Mouse (Mus musculus) MEL (cell line): ENCODE data around the gene Fam129c. TPM values are rescaled to one million over a fixed set of nuclear protein-coding genes. Genes with fewer than 3 reads are reported as not detected.

Source experiments
- DNase-seq: peaks from one replicate; pipeline ENCODE4 v3.0.0; 2011; ENCODE audit warnings: low read depth, low spot score
- H3K27ac ChIP-seq: 2 replicates; pipeline ENCODE4 v1.5.1; 2012; ENCODE audit warnings: low read depth, mild to moderate bottlenecking, control low read depth, low read length, moderate library complexity; ENCODE audit not compliant: control insufficient read depth
- H3K27me3 ChIP-seq, 2 experiments: fragments of 150-350 bp in 1 of 2; sonication (generic) in 1 of 2; 2 replicates each; pipeline ENCODE4 v1.6.1; 2012; ENCODE audit warnings: low read length in 2 of 2, mild to moderate bottlenecking in 2 of 2, improper control_type of control experiment in 1 of 2, moderate library complexity in 1 of 2; ENCODE audit not compliant: insufficient read depth in 2 of 2, control insufficient read depth in 1 of 2
- H3K36me3 ChIP-seq, 2 experiments: 2 replicates each; pipeline ENCODE4 v1.6.1; 2012 to 2014; ENCODE audit warnings: low read length in 2 of 2, improper control_type of control experiment in 1 of 2, inconsistent platforms in 1 of 2, mild to moderate bottlenecking in 1 of 2; ENCODE audit not compliant: insufficient read depth in 2 of 2, control insufficient read depth in 1 of 2
- H3K4me1 ChIP-seq, 2 experiments: fragments of 150-350 bp in 1 of 2; sonication (generic) in 1 of 2; 2 replicates each; pipeline ENCODE4 v1.6.1; 2012; ENCODE audit warnings: low read length in 2 of 2, improper control_type of control experiment in 1 of 2, mild to moderate bottlenecking in 1 of 2; ENCODE audit not compliant: insufficient read depth in 2 of 2, control insufficient read depth in 1 of 2
- H3K4me3 ChIP-seq, 2 experiments: fragments of 150-350 bp in 1 of 2; sonication (generic) in 1 of 2; 2 replicates each; pipeline ENCODE4 v1.5.1; 2012; ENCODE audit warnings: low read depth in 2 of 2, low read length in 2 of 2, mild to moderate bottlenecking in 2 of 2, moderate library complexity in 2 of 2, control low read depth in 1 of 2, improper control_type of control experiment in 1 of 2; ENCODE audit not compliant: control insufficient read depth in 1 of 2, insufficient read depth in 1 of 2
- H3K79me2 ChIP-seq: 2 replicates; pipeline ENCODE4 v1.6.1; 2012; ENCODE audit warnings: mild to moderate bottlenecking, low read length, moderate library complexity; ENCODE audit not compliant: control insufficient read depth, poor library complexity, insufficient read depth
- H3K9ac ChIP-seq: 2 replicates; pipeline ENCODE4 v1.6.1; 2012; ENCODE audit warnings: low read depth, mild to moderate bottlenecking, control low read depth, low read length, moderate library complexity; ENCODE audit not compliant: control insufficient read depth, poor library complexity, severe bottlenecking
- H3K9me3 ChIP-seq: fragments of 150-350 bp; sonication (generic); replicated peaks from 2 replicates; pipeline ENCODE4 v1.6.1; 2012; ENCODE audit warnings: mild to moderate bottlenecking, low read length, improper control_type of control experiment, moderate library complexity; ENCODE audit not compliant: insufficient read depth
- BHLHE40 ChIP-seq: IDR thresholded peaks from 2 replicates; pipeline ENCODE4 v1.6.1; 2012; ENCODE audit warnings: low read depth, mild to moderate bottlenecking, inconsistent platforms, low read length, improper control_type of control experiment, borderline replicate concordance
- ELF1 ChIP-seq: IDR thresholded peaks from 2 replicates; pipeline ENCODE4 v1.6.1; 2014; ENCODE audit warnings: low read depth, mild to moderate bottlenecking, inconsistent platforms, low read length, improper control_type of control experiment, moderate library complexity
- EP300 ChIP-seq, 2 experiments: IDR thresholded peaks; 2 replicates each; pipeline ENCODE4 v1.6.1; 2011; ENCODE audit warnings: improper control_type of control experiment in 2 of 2, low read length in 2 of 2, low read depth in 1 of 2, mild to moderate bottlenecking in 1 of 2
- GATA1 ChIP-seq: IDR thresholded peaks from 2 replicates; pipeline ENCODE4 v1.6.1; 2011; ENCODE audit warnings: low read depth, low read length, improper control_type of control experiment
- JUND ChIP-seq: IDR thresholded peaks from 2 replicates; pipeline ENCODE4 v1.6.1; 2011; ENCODE audit warnings: low read depth, mild to moderate bottlenecking, improper control_type of control experiment, low read length
- MAFK ChIP-seq: IDR thresholded peaks from 2 replicates; pipeline ENCODE4 v1.6.1; 2011; ENCODE audit warnings: low read depth, mild to moderate bottlenecking, low read length, improper control_type of control experiment, borderline replicate concordance
- MAX ChIP-seq: IDR thresholded peaks from 2 replicates; pipeline ENCODE4 v1.6.1; 2011; ENCODE audit warnings: low read length, improper control_type of control experiment
- MAZ ChIP-seq: IDR thresholded peaks from 2 replicates; pipeline ENCODE4 v1.6.1; 2012; ENCODE audit warnings: low read depth, mild to moderate bottlenecking, inconsistent platforms, low read length, improper control_type of control experiment
- MEF2A ChIP-seq: IDR thresholded peaks from 2 replicates; pipeline ENCODE4 v1.6.1; 2014; ENCODE audit warnings: low read depth, mild to moderate bottlenecking, inconsistent platforms, low read length, improper control_type of control experiment; ENCODE audit not compliant: poor library complexity, insufficient replicate concordance, severe bottlenecking; ENCODE audit errors: extremely low read depth
- MYB ChIP-seq: IDR thresholded peaks from 2 replicates; pipeline ENCODE4 v1.6.1; 2011; ENCODE audit warnings: mild to moderate bottlenecking, low read depth, low read length, improper control_type of control experiment
- MYC ChIP-seq: IDR thresholded peaks from 2 replicates; pipeline ENCODE4 v1.6.1; 2011; ENCODE audit warnings: low read depth, mild to moderate bottlenecking, low read length, improper control_type of control experiment, moderate library complexity
- NELFE ChIP-seq: IDR thresholded peaks from 2 replicates; pipeline ENCODE4 v1.6.1; 2011; ENCODE audit warnings: low read depth, low read length, improper control_type of control experiment
- NRF1 ChIP-seq: IDR thresholded peaks from 2 replicates; pipeline ENCODE4 v1.6.1; 2014; ENCODE audit warnings: low read depth, mild to moderate bottlenecking, inconsistent platforms, low read length, improper control_type of control experiment, moderate library complexity; ENCODE audit not compliant: poor library complexity, insufficient read depth, severe bottlenecking
- POLR2AphosphoS5 ChIP-seq: IDR thresholded peaks from 2 replicates; pipeline ENCODE4 v1.6.1; 2012; ENCODE audit warnings: low read depth, borderline replicate concordance, mild to moderate bottlenecking, inconsistent platforms, low read length, moderate library complexity, mixed read lengths
- SMC3 ChIP-seq: IDR thresholded peaks from 2 replicates; pipeline ENCODE4 v1.6.1; 2011; ENCODE audit warnings: low read depth, low read length, improper control_type of control experiment
- TAL1 ChIP-seq: IDR thresholded peaks from 2 replicates; pipeline ENCODE4 v1.6.1; 2012; ENCODE audit warnings: mild to moderate bottlenecking, inconsistent platforms, low read length, moderate library complexity, mixed read lengths
- TBP ChIP-seq: IDR thresholded peaks from 2 replicates; pipeline ENCODE4 v1.8.0; 2011; ENCODE audit warnings: low read depth, low read length, improper control_type of control experiment
- UBTF ChIP-seq: IDR thresholded peaks from 2 replicates; pipeline ENCODE4 v1.6.1; 2012; ENCODE audit warnings: low read depth, mild to moderate bottlenecking, inconsistent platforms, low read length, improper control_type of control experiment, moderate library complexity, borderline replicate concordance; ENCODE audit not compliant: insufficient read depth
- USF1 ChIP-seq: IDR thresholded peaks from 2 replicates; pipeline ENCODE4 v1.6.1; 2014; ENCODE audit warnings: low read depth, mild to moderate bottlenecking, inconsistent platforms, low read length, improper control_type of control experiment, moderate library complexity
- ZNF384 ChIP-seq: IDR thresholded peaks from 2 replicates; pipeline ENCODE4 v1.6.1; 2012; ENCODE audit warnings: low read depth, mild to moderate bottlenecking, inconsistent platforms, low read length, improper control_type of control experiment
- polyA plus RNA-seq, 2 experiments: library from polyadenylated mRNA; stranded (reverse) in 1 of 2; unstranded in 1 of 2; fragments of >175 nt in 1 of 2; fragments of >200 nt in 1 of 2; gene quantifications; 2 replicates each; pipeline versions ENCODE4 v1.2.1 to v1.2.4; 2012; ENCODE audit warnings: low replicate concordance in 2 of 2, low read depth in 1 of 2; ENCODE audit not compliant: insufficient read length in 2 of 2, insufficient read depth in 1 of 2, missing spikeins in 1 of 2
- total RNA-seq: library from RNA; depleted of rRNA; stranded (reverse); fragments of 300-350 nt; gene quantifications from 2 replicates; pipeline ENCODE4 v1.2.3, GENCODE M21; 2012

Gene Fam129c
- total and polyA plus RNA-seq, 3 experiments: 7.6 to 8.3 TPM; not detected in 1

GRCm38 (mm10) chr8:71638321-71638720, 40.9 kb downstream of the Fam129c start:
- Histone ChIP-seq H3K27ac (no peak overlapping the region), H3K36me3 (no peaks in the 10 kb centered on the region), H3K27me3 (no peaks in the 10 kb centered on the region), H3K9ac (no peak overlapping the region), H3K9me3 (no peaks in the 10 kb centered on the region), H3K4me3 (no peak overlapping the region)
- TF ChIP-seq BHLHE40 (no peak), JUND (no peak), SMC3 (no peak), MAX (no peak), NELFE (no peak), TAL1 (no peak), NRF1 (no peak), MAZ (no peak), MYC (no peak), MYB (no peak), UBTF (no peak), TBP (no peak), MEF2A (no peak), POLR2AphosphoS5 (no peak), MAFK (no peak), ZNF384 (no peak), USF1 (no peak), GATA1 (no peak), ELF1 (no peak)
- TF ChIP-seq, all 39 proteins: peak for 0
- Histone ChIP-seq H3K79me2 (no peaks in the 10 kb centered on the region), H3K4me1 (no peaks in the 10 kb centered on the region)
- no peak for DNase-seq

- Histone ChIP-seq H3K4me1 (no peaks in the 10 kb centered on the region), H3K4me3 (no peak overlapping the region), H3K36me3 (no peaks in the 10 kb centered on the region), H3K9me3 (no peaks in the 10 kb centered on the region), H3K27me3 (no peaks in the 10 kb centered on the region), H3K79me2 (no peaks in the 10 kb centered on the region), H3K27ac (no peak overlapping the region), H3K9ac (no peak overlapping the region)
- no peak for DNase-seq
- TF ChIP-seq GATA1: 0 out of 2 replicates have a peak, but pooled peaks have one; percentile 14
- no peak for TF ChIP-seq EP300 (IDR thresholded peaks at IDR 0.05; ENCODE audit: low read depth in 1 of 2, low read length in 2 of 2)
- no peak for TF ChIP-seq USF1
Measured at GRCm38 (mm10) chr8:71639318-71639717, 41.9 kb downstream of the Fam129c start.
